Mouse (Mus musculus): ENCODE results near the gene Abcc3.
A peak's percentile ranks its signal among the peaks of the same experiment; 100 is the strongest.

Gene Abcc3

GRCm38 (mm10) chr11:94392672-94393109 is at the start of gene Abcc3:
Gene Abcc3, minus strand, starts transcription at chr11:94392997.
- peak; percentile 71 for DNase-seq (ENCODE audit: low read depth, low spot score)

- DNase-seq (ENCODE audit: low read depth, low spot score), result no peak
These were observed 49.0 kb upstream of the Abcc3 start for GRCm38 (mm10) chr11:94441752-94442151.

DNA sequence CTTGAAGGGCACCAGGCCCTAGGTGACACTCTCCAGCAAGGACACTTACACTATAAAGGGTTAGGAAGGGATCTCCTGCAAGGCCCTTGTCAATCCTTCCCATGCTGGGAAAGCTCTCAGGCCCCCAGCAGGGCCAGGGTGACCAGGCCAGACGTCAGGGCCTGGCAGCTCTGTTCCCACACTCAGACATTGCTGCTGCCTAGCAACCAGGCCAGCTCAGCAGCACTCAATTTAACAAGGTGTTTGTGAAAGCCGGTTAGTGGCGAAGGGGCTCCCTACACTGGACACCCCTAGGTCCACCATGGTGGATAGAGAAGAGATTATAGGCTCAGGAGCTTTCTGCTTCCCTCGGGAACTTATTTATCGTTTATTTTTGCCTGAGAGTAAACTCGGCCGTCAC is 48.3 kb upstream of the Abcc3 start:
- no peak for DNase-seq (ENCODE audit: low read depth, low spot score)

DNA sequence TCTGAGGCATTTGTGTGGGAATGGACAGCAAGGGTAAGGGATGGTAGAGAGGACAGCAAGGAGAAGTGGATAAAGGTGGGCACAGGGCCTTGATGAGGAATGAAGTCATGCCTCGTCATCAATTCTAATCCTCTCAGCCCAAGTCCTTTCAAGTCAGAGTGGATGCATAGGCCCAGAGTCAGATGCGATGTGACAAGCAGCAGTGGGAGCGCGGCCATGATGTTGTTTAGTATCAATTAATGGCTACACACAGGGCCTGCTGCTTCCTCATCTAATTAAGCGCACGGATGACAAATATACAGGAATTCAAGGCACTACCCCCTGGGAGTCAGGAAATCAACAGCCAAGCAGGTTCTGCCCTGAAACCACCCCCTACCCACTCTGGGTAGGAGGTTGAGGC is 47.6 kb upstream of the Abcc3 start:
- DNase-seq (ENCODE audit: low read depth, low spot score), result no peak

DNA sequence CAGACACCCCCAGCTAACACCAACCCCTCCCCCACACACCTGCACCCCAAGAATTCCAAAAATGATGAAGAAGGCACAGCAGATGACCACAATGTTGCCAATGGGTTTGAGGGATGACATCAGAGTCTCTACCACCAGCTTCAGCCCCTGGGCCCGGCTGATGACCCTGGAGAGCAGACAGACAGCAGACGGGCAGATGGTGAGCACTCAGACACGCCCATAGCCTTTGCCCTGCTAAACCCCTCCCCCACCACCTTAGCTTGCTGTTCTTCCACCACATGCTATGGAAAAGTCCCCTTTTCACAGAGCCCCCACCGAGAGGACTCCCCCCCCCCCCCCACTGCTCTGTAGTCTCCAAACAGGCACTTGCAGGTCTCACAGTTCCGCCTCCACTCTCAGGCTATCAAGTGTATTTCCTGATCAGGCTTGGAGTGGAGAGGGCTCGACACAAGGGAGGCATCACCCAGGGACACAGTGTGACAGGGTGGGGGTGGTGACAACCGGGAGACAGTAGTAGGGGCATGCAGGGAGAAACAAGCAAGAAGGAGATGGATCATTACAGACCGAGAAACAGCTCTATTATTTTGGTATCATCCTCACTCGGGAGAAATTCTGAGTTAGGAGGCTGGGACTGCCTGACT is 36.3 kb upstream of the Abcc3 start:
- no peak for DNase-seq (ENCODE audit: low read depth, low spot score)

GRCm38 (mm10) chr11:94428091-94428835 is 35.5 kb upstream of the Abcc3 start:
- no peak for DNase-seq (ENCODE audit: low read depth, low spot score)

DNA sequence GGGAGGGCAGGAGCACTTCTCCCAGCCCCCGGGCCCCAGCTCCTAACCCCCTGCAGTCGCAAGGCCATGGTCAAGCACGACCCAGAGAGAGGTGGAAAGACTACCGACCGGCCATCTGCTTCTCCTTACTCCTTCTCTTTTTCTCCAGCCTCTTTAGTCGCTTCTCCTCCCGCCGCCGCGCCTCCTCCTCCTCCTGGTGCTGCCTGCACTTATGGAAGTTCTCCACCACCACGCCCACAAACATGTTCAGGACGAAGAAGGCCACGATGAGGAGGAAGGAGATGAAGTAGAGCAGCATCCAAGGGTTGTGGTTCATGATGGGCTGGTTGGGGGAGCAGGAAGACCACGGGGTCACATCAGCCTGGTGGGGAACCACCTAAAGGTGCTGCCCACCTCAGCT is 32.9 kb upstream of the Abcc3 start:
- no peak for DNase-seq (ENCODE audit: low read depth, low spot score)

GRCm38 (mm10) chr11:94425215-94425614 is 32.4 kb upstream of the Abcc3 start:
- peak; percentile 9 for DNase-seq (ENCODE audit: low read depth, low spot score)

GRCm38 (mm10) chr11:94424380-94424779 is 31.6 kb upstream of the Abcc3 start:
- DNase-seq (ENCODE audit: low read depth, low spot score), result no peak

- no peak for DNase-seq (ENCODE audit: low read depth, low spot score)
These were observed 31.1 kb upstream of the Abcc3 start for GRCm38 (mm10) chr11:94423855-94424254.

- no peak for DNase-seq (ENCODE audit: low read depth, low spot score)
These were observed 28.2 kb upstream of the Abcc3 start for GRCm38 (mm10) chr11:94420991-94421390.

GRCm38 (mm10) chr11:94420325-94420724 is 27.5 kb upstream of the Abcc3 start:
- DNase-seq (ENCODE audit: low read depth, low spot score), result no peak

GRCm38 (mm10) chr11:94419004-94419727 is 26.4 kb upstream of the Abcc3 start:
- DNase-seq (ENCODE audit: low read depth, low spot score), result no peak

- DNase-seq (ENCODE audit: low read depth, low spot score), result no peak
These were observed 21.2 kb upstream of the Abcc3 start for GRCm38 (mm10) chr11:94414042-94414441.

DNA sequence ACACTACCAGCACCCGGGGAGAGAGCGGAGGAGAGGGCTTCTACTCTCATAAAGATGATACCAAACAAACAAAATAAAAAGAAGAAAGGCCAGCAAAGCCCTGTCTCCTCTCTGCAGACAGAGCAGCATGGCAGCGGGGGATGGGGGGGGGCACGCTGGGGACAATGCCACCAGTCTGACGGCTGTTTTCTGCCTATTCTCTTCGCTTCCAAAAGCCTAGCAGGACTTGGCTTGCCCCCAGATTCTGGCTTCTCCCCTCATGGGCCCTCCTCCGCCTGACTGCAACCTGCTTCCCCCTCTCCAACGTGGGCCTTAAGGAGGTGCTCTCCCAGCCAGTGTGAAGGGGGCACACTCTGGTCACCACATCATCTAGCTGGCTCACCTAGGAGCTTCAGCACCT is 20.7 kb upstream of the Abcc3 start:
- no peak for DNase-seq (ENCODE audit: low read depth, low spot score)

DNA sequence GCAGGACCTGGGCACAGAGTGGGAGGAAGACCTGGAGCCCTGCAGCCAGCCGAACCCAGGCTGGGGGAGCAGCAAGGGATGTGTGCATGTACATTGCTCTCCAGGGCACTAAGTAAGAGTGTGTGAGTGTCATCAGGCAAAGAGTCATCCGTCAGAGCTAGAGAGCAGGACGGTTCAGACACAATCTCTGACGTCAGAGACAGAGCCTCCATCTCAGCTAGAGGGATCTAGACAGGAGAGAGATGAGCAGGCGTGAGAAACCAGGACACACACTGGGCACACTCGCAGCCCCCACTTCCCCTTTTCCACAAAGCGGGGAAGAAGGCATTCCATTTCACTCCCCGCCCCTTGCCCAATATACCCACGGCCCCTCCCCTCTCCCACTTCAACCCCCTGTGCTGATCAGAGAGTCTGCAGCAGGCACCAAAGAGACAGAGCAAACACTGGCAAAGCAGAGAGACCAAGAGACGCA is 20.2 kb upstream of the Abcc3 start:
- no peak for DNase-seq (ENCODE audit: low read depth, low spot score)

DNA sequence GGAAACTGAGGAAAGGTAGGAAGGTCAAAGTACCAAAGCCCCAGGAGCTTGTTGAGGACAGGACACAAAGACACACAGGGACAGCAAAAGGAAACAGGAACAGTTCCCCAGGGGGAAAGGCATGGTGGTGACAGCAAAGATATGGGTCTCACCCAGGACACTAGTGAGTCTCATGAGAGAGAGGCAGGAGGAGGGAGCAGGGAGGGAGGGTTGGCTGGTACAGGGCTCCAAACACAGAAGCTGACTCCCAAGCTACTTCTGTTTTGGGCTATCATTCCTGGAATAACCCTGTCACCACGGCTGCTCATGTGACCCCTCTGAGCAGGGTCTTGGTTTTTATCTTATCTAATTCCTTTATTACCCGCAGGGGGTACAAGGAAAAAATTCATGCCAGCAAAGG is 19.8 kb upstream of the Abcc3 start:
- no peak for DNase-seq (ENCODE audit: low read depth, low spot score)

DNA sequence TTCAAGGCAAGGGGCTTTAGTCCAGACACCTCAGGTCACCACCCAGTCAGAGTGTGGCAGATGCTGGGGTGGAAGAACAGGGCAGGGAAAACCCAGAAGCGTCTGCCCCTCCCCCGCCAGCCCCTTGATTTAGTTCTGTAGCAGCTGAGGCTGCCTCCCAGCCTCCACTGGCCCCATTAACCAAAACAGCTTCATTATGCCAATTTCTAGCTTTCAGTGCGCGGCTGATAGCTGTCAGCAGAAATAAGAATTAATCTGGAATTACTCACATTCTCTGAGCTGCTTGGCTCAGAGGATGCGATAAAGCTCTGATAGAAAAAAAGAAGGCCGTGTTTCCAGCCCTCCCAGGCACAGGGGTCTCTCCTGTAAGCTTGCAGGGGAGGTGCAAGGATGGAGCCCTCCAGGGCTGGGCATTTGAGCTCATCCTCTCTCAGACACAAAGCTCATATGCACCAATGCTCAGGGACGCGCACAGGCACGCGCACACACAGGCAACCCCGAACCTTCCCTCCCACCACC is 15.1 kb upstream of the Abcc3 start:
- no peak for DNase-seq (ENCODE audit: low read depth, low spot score)

DNA sequence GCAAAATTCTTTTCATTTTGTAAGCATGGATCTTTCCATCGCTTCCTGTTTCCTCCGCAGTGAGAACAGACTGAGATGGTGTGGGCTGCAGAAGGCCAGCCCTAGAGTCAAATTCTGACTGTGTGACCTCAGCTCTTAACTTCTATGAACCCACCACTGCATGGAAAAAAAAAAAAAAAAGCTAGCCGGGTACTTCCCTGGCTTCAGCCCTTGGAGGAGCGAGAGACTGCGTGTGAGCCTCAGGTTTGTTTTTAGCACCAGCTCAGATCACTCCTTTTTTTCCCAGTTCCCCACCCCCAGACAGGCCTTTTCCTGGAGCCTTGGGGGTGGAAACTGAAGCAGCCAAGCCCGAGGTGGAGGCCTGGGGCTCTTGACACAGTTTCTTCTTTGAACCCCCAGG is 12.6 kb upstream of the Abcc3 start:
- DNase-seq (ENCODE audit: low read depth, low spot score), result no peak

DNA sequence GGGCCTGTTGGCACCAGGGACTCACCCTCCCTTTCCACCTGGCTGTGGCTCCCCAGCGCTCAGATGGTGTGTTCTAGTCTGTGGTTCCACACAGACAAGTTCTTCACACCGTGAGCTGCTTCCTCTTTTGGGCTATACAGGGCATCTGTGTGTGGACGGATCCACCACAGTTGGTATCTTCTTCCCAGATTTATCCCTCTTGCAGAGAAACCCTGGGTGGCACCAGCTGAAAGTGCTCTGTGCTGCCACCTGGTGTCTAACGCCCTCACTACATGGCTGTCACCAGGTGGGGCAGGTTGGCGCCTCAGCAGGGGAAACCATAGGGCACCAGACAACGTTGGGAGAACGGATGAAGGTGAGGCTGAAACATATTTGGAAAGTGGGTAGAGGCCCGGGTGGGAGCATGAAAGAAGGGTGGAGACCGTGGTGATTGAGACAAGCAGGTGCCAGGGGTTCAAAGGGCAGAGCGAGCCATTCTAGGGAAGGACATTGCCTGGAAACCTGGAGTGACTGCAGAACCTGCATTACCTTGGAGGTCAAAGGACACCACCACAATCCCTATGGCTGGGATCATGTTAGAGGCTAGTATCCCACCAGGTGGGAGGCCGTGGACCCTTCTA is 12.0 kb upstream of the Abcc3 start:
- peak; percentile 74 for DNase-seq (ENCODE audit: low read depth, low spot score)

- DNase-seq (ENCODE audit: low read depth, low spot score), result no peak
These were observed 11.4 kb upstream of the Abcc3 start for GRCm38 (mm10) chr11:94404178-94404577.

GRCm38 (mm10) chr11:94403757-94404156 is 11.0 kb upstream of the Abcc3 start:
- DNase-seq (ENCODE audit: low read depth, low spot score), result no peak

Measured in ZHBTc4 (cell line).